Mouse (Mus musculus) spleen, adult 2 months (tissue): Measurements from ENCODE around the gene Fgfbp1.

ENCODE experiments used
- CTCF ChIP-seq: fragments of 200-500 bp; IDR thresholded peaks from 2 replicates; pipeline ENCODE4 v1.5.1; 2011; ENCODE audit warnings: mild to moderate bottlenecking, inconsistent platforms; ENCODE audit not compliant: insufficient read depth, insufficient read length, insufficient replicate concordance; ENCODE audit errors: extremely low read depth
- POLR2A ChIP-seq: fragments of 200-500 bp; IDR thresholded peaks from 2 replicates; pipeline ENCODE4 v1.6.1; 2011; ENCODE audit warnings: low read depth, low read length, inconsistent platforms

GRCm38 (mm10) chr5:43971156-43971555 lies 10.4 kb downstream of the Fgfbp1 start:
- TF ChIP-seq CTCF (no peak), POLR2A (no peak)
